Mouse (Mus musculus) neural tube, embryonic 13.5 days (tissue): ENCODE data around the gene Usmg5. TPM values are rescaled to one million over a fixed set of nuclear protein-coding genes. Genes with fewer than 3 reads are reported as not detected.
"Not testable (repeated sequence)": the region's sequence is repeated elsewhere in the genome, so short reads cannot be mapped to it uniquely, and the experiment has no call there.

ENCODE experiments used
- ATAC-seq: fragments of 200-750 bp; cut with Nextera tagmentation; 2 replicates; pipeline ENCODE4 v1.8.0; 2017; ENCODE audit warnings: low read depth, mild to moderate bottlenecking, moderate TSS enrichment, moderate library complexity
- H3K27ac ChIP-seq: fragments of 300-500 bp; sonication (generic); replicated peaks from 2 replicates; pipeline ENCODE4 v1.5.1; 2015; ENCODE audit warnings: moderate library complexity, mild to moderate bottlenecking, inconsistent platforms
- H3K27me3 ChIP-seq: fragments of 300-500 bp; sonication (generic); 2 replicates; pipeline ENCODE4 v1.6.1; 2015; ENCODE audit warnings: mild to moderate bottlenecking, inconsistent platforms
- H3K36me3 ChIP-seq: fragments of 300-500 bp; sonication (generic); 2 replicates; pipeline ENCODE4 v1.6.1; 2015; ENCODE audit warnings: mild to moderate bottlenecking, inconsistent platforms
- H3K4me1 ChIP-seq: fragments of 300-500 bp; sonication (generic); replicated peaks from 2 replicates; pipeline ENCODE4 v1.6.1; 2015; ENCODE audit warnings: inconsistent platforms
- H3K4me2 ChIP-seq: fragments of 300-500 bp; sonication (generic); 2 replicates; pipeline ENCODE4 v1.6.1; 2015; ENCODE audit warnings: inconsistent platforms, mild to moderate bottlenecking, moderate library complexity
- H3K4me3 ChIP-seq: fragments of 300-500 bp; sonication (generic); 2 replicates; pipeline ENCODE4 v1.5.1; 2015; ENCODE audit warnings: mild to moderate bottlenecking, inconsistent platforms
- H3K9ac ChIP-seq: fragments of 300-500 bp; sonication (generic); 2 replicates; pipeline ENCODE4 v1.6.1; 2015; ENCODE audit warnings: moderate library complexity, mild to moderate bottlenecking, inconsistent platforms
- H3K9me3 ChIP-seq: fragments of 300-500 bp; sonication (generic); 2 replicates; pipeline ENCODE4 v1.6.1; 2016; ENCODE audit warnings: inconsistent platforms
- WGBS: fragments of 180-500 bp; shearing (Covaris S2); methylation state at CpG from one replicate; pipeline ENCODE4 v1.1.7; 2015; 5-methylcytosine and 5-hydroxymethylcytosine counted together
- polyA plus RNA-seq: library from polyadenylated mRNA; unstranded; fragments of >200 nt; fragmentation: Nextera tagmentation; extraction: Ambion mirVana; gene quantifications from 2 replicates; pipeline ENCODE4 v1.2.1, GENCODE M21; 2015

The Usmg5 gene
- 1,573 and 1,642 TPM in 2 replicates for polyA plus RNA-seq

GRCm38 (mm10) chr19:47090550-47091156 lies at the start of gene Usmg5, which contains the start of gene Pdcd11:
Usmg5 (minus strand) TSS chr19:47090647.
Pdcd11 (plus strand) TSS chr19:47090768.
- H3K4me3 ChIP-seq = peak within 1 kb of the TSS; percentile 90
- ATAC-seq = peak; percentile 100
- H3K9ac ChIP-seq = peak within 1 kb of the TSS; percentile 97
- under 1% methylated on average over 56 of the region's 56 CpGs for WGBS
- H3K4me1 ChIP-seq = peaks cover 23% of the 10 kb centered on the region
- H3K9me3 ChIP-seq = no peaks in the 10 kb centered on the region
- peak within 1 kb of the TSS; percentile 94 for H3K4me2 ChIP-seq
- peaks cover 39% of the 10 kb centered on the region for H3K36me3 ChIP-seq
- H3K27ac ChIP-seq = peak within 1 kb of the TSS; percentile 91
- H3K27me3 ChIP-seq = no peaks in the 10 kb centered on the region

- WGBS = 32% methylated on average over 7 of the region's 7 CpGs
- not testable (repeated sequence) for H3K36me3 ChIP-seq, H3K9me3 ChIP-seq, H3K4me3 ChIP-seq, ATAC-seq, H3K4me2 ChIP-seq, H3K9ac ChIP-seq, H3K27ac ChIP-seq
- H3K4me1 ChIP-seq = peaks cover 21% of the 10 kb centered on the region
- peaks cover 11% of the 10 kb centered on the region for H3K27me3 ChIP-seq
Observed at GRCm38 (mm10) chr19:47139611-47140010, 49.2 kb upstream of the Usmg5 start.

- H3K27me3 ChIP-seq = peaks cover 11% of the 10 kb centered on the region
- WGBS = 7% methylated on average over 28 of the region's 28 CpGs
- ATAC-seq = peak; percentile 60; the same call in 1 of the 2 replicates
- H3K36me3 ChIP-seq = peaks cover 5% of the 10 kb centered on the region; the same call in 1 of the 2 replicates
- H3K4me3 ChIP-seq = peak within 1 kb of the TSS; percentile 30
- no peaks in the 10 kb centered on the region for H3K9me3 ChIP-seq
- peak within 1 kb of the TSS; percentile 9; the same call in 1 of the 2 replicates for H3K27ac ChIP-seq
- peak within 1 kb of the TSS; percentile 62 for H3K9ac ChIP-seq
- peaks cover 21% of the 10 kb centered on the region for H3K4me1 ChIP-seq
- peak within 1 kb of the TSS; percentile 49 for H3K4me2 ChIP-seq
Observed at GRCm38 (mm10) chr19:47137771-47138421, 47.4 kb upstream of the Usmg5 start, which contains the start of gene Calhm2. Calhm2 (minus strand) TSS chr19:47138294.

GRCm38 (mm10) chr19:47137051-47137581 lies 46.7 kb upstream of the Usmg5 start:
- Histone ChIP-seq H3K4me3 (peak overlapping the region; percentile 30), H3K27me3 (peaks cover 11% of the 10 kb centered on the region), H3K27ac (no peak overlapping the region), H3K4me1 (peaks cover 21% of the 10 kb centered on the region), H3K9me3 (no peaks in the 10 kb centered on the region), H3K9ac (peak overlapping the region; percentile 62), H3K36me3 (peaks cover 13% of the 10 kb centered on the region; the same call in 1 of the 2 replicates), H3K4me2 (peak overlapping the region; percentile 49)
- no peak for ATAC-seq
- 52% methylated on average over 6 of the region's 6 CpGs for WGBS

GRCm38 (mm10) chr19:47136170-47136569 lies 45.7 kb upstream of the Usmg5 start:
- Histone ChIP-seq H3K4me3 (no peak overlapping the region), H3K4me2 (no peak overlapping the region), H3K27ac (no peak overlapping the region), H3K27me3 (peaks cover 11% of the 10 kb centered on the region), H3K9me3 (no peaks in the 10 kb centered on the region), H3K4me1 (peaks cover 21% of the 10 kb centered on the region), H3K36me3 (peaks cover 23% of the 10 kb centered on the region), H3K9ac (no peak overlapping the region)
- ATAC-seq = no peak
- WGBS = 82% methylated on average over 5 of the region's 5 CpGs

GRCm38 (mm10) chr19:47135568-47135967 lies 45.1 kb upstream of the Usmg5 start:
- Histone ChIP-seq H3K27ac (no peak overlapping the region), H3K4me3 (no peak overlapping the region), H3K4me2 (no peak overlapping the region), H3K36me3 (peaks cover 29% of the 10 kb centered on the region), H3K4me1 (peaks cover 21% of the 10 kb centered on the region), H3K27me3 (peaks cover 11% of the 10 kb centered on the region), H3K9me3 (no peaks in the 10 kb centered on the region), H3K9ac (no peak overlapping the region)
- no peak for ATAC-seq
- WGBS = 90% methylated on average over 17 of the region's 17 CpGs

GRCm38 (mm10) chr19:47133161-47133560 lies 42.7 kb upstream of the Usmg5 start:
- H3K9ac ChIP-seq = no peak overlapping the region

GRCm38 (mm10) chr19:47130551-47131125 lies 40.2 kb upstream of the Usmg5 start:
- Histone ChIP-seq H3K4me2 (no peak overlapping the region), H3K9me3 (no peaks in the 10 kb centered on the region), H3K36me3 (peaks cover 78% of the 10 kb centered on the region), H3K9ac (no peak overlapping the region), H3K27me3 (no peaks in the 10 kb centered on the region), H3K4me3 (no peak overlapping the region), H3K4me1 (no peaks in the 10 kb centered on the region), H3K27ac (no peak overlapping the region)
- WGBS = 95% methylated on average over 15 of the region's 15 CpGs
- no peak for ATAC-seq

More at GRCm38 (mm10) chr19:47133161-47133560, 42.7 kb upstream of the Usmg5 start:
- Histone ChIP-seq H3K4me1 (peaks cover 16% of the 10 kb centered on the region), H3K27ac (no peak overlapping the region), H3K27me3 (no peaks in the 10 kb centered on the region), H3K36me3 (peaks cover 53% of the 10 kb centered on the region), H3K9me3 (no peaks in the 10 kb centered on the region), H3K4me2 (no peak overlapping the region), H3K4me3 (no peak overlapping the region)
- no peak for ATAC-seq
- 94% methylated on average over 7 of the region's 7 CpGs for WGBS

GRCm38 (mm10) chr19:47128835-47129234 lies 38.4 kb upstream of the Usmg5 start:
- Histone ChIP-seq H3K9ac (no peak overlapping the region), H3K4me3 (no peak overlapping the region), H3K9me3 (no peaks in the 10 kb centered on the region), H3K27me3 (no peaks in the 10 kb centered on the region), H3K36me3 (peaks cover 96% of the 10 kb centered on the region), H3K27ac (no peak overlapping the region), H3K4me2 (no peak overlapping the region), H3K4me1 (no peaks in the 10 kb centered on the region)
- WGBS = 91% methylated on average over 11 of the region's 11 CpGs
- ATAC-seq = no peak

- no peaks in the 10 kb centered on the region for H3K27me3 ChIP-seq
- H3K4me2 ChIP-seq = no peak overlapping the region
- H3K9me3 ChIP-seq = no peaks in the 10 kb centered on the region
- 98% methylated on average over 10 of the region's 10 CpGs for WGBS
- no peak overlapping the region for H3K4me3 ChIP-seq
- H3K4me1 ChIP-seq = no peaks in the 10 kb centered on the region
- ATAC-seq = no peak
- no peak overlapping the region for H3K9ac ChIP-seq
- peaks cover 94% of the 10 kb centered on the region for H3K36me3 ChIP-seq
- no peak overlapping the region for H3K27ac ChIP-seq
Observed at GRCm38 (mm10) chr19:47128164-47128563, 37.7 kb upstream of the Usmg5 start.

GRCm38 (mm10) chr19:47122802-47123201 lies 32.4 kb upstream of the Usmg5 start:
- no peak overlapping the region for H3K4me2 ChIP-seq
- H3K4me1 ChIP-seq = no peaks in the 10 kb centered on the region
- WGBS = 29% methylated on average over 2 of the region's 2 CpGs
- no peak overlapping the region for H3K27ac ChIP-seq
- no peaks in the 10 kb centered on the region for H3K9me3 ChIP-seq
- ATAC-seq = no peak
- no peak overlapping the region for H3K9ac ChIP-seq
- H3K36me3 ChIP-seq = peaks cover 77% of the 10 kb centered on the region
- H3K4me3 ChIP-seq = no peak overlapping the region
- no peaks in the 10 kb centered on the region for H3K27me3 ChIP-seq

- Histone ChIP-seq H3K4me1 (no peaks in the 10 kb centered on the region), H3K27ac (no peak overlapping the region), H3K4me3 (no peak overlapping the region), H3K4me2 (no peak overlapping the region), H3K9ac (no peak overlapping the region), H3K27me3 (no peaks in the 10 kb centered on the region), H3K9me3 (no peaks in the 10 kb centered on the region), H3K36me3 (peaks cover 76% of the 10 kb centered on the region)
- WGBS = 49% methylated on average over 4 of the region's 4 CpGs
- ATAC-seq = no peak
Observed at GRCm38 (mm10) chr19:47121054-47121453, 30.6 kb upstream of the Usmg5 start.
